Mouse (Mus musculus) stomach, postnatal 0 days (tissue): ENCODE results near the gene Dsp.

ENCODE experiments used
- CTCF ChIP-seq: IDR thresholded peaks from 2 replicates; pipeline ENCODE4 v1.5.1; 2016; ENCODE audit warnings: antibody characterized with exemption, low read depth, mild to moderate bottlenecking, moderate library complexity
- EP300 ChIP-seq: optimal IDR thresholded peaks from 2 replicates; pipeline ENCODE3; 2016; ENCODE audit warnings: antibody characterized with exemption

DNA sequence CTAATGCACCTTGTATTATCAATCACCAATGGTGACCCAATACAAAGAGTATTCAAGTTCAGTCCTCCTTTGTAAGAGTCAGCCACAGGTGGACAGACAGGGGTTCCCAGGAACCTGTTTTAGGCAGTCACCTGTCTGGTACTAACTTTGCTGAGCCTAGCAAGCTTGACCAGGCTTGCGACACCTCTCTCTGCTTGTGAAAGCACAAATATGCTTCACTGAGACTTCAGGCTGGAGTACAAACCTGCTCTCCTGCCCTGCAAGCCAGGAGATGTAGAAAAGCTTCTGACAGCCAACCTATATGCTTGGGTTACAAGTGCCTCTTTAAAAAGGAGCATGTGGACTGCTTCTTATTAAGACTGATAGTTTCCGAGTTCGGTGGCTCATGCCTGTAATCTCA, 22.8 kb upstream of the Dsp start:
- TF ChIP-seq CTCF (no peak), EP300 (no peak)
